Mouse (Mus musculus) left cerebral cortex, adult 11 months (tissue): Measurements from ENCODE around the gene Cenpa.

Source experiments
- DNase-seq: peaks from one replicate; pipeline ENCODE4 v3.0.0; 2022; ENCODE audit warnings: low spot score

Gene Cenpa

DNA sequence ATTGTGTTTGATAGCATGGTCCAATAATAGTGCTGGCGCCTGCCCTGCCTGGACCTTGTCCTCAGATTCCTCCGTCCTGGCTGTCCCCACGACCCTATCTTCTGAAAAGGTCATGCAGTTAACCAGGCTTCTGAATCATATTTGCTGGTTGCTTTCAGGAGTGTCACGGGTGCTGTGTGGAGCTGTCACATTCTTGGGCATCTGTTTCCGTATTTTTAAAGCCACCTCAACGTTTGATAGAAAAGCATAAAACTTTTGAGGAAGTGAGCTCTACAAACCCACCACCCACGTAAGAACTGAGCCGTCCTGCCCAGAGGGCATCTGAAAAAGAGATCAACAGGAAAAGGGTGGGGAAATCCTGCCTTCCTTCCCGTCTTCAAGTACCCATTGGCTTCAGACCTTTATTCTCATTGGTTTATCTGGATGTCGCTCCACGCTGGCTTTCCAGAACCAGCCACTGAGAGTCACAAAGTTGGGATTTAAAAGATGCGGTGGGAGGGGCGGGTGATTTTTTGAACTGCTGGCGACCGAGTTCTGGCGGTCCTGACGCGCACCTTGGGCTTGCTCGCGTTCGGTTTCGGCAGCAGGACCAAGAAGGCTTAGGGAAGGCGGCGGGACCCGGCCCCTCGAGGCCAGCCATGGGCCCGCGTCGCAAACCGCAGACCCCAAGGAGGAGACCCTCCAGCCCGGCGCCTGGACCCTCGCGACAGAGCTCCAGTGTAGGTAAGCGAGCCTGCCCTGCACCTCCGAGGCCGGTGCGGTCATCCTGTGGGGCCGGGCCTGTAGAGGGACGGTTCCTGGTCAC lies at the start of gene Cenpa:
TSS of gene Cenpa (plus strand) at position 387 of the 805 bp plus-strand sequence.
- peak; percentile 92 for DNase-seq

GRCm38 (mm10) chr5:30617357-30617756 lies 49.2 kb upstream of the Cenpa start:
- DNase-seq = no peak

- no peak for DNase-seq
These were observed 48.7 kb upstream of the Cenpa start for GRCm38 (mm10) chr5:30617851-30618250.

- no peak for DNase-seq
These were observed 48.1 kb upstream of the Cenpa start for GRCm38 (mm10) chr5:30618376-30619003.

- no peak for DNase-seq
These were observed 47.4 kb upstream of the Cenpa start for GRCm38 (mm10) chr5:30619211-30619610.

DNA sequence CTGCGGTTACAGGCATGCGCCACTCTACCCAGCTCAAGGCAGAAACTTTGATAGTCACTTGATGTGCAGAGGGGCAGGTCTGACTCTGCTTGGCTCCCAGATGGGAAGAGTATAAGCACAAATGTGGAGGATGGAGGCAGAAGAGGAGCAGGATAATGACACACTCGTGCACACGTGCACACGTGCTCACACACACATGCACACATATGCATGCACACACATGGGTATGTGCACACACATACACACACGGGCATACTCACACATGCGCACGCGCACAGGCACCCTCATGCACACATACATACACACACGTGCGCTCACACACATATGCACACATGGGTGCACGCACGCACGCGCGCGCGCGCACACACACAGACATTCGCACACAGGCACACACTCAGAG lies 46.0 kb upstream of the Cenpa start:
- DNase-seq = no peak

DNA sequence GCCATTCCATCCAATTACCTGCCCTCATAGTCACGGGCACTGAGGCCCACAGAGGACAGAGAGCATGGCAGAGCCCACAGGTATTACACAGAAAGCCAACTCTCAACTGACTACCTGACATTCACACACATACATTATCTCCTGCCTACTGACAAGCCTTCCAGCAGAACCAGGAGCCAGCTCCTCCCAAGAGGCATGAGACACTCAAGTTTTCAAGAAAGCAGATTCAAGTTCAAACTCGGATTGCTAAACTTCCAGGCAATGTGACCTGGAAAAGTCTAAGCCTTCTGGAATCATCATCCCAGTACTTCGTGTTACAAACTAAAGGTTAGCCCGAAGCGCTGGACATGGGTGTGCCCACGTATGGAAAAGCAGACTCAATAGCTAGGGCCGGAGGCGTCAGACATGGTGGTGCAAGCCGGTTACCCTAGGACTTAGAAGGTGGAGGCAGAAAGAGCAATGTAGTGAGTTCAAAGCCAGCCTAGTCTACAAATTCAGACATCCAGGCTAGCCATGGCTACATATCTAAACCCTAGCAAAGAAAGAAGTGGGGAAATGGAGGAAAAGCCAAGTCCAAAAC lies 45.3 kb upstream of the Cenpa start:
- DNase-seq = no peak

DNA sequence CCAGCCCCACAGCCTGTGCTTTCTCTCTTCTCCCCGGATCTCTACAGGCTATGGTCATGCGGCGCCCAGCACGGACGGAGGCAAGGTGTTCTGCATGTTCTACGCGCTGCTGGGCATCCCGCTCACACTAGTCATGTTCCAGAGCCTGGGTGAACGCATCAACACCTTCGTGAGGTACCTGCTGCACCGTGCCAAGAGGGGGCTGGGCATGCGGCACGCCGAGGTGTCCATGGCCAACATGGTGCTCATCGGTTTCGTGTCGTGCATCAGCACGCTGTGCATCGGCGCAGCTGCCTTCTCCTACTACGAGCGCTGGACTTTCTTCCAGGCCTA lies 44.8 kb upstream of the Cenpa start:
- no peak for DNase-seq

DNA sequence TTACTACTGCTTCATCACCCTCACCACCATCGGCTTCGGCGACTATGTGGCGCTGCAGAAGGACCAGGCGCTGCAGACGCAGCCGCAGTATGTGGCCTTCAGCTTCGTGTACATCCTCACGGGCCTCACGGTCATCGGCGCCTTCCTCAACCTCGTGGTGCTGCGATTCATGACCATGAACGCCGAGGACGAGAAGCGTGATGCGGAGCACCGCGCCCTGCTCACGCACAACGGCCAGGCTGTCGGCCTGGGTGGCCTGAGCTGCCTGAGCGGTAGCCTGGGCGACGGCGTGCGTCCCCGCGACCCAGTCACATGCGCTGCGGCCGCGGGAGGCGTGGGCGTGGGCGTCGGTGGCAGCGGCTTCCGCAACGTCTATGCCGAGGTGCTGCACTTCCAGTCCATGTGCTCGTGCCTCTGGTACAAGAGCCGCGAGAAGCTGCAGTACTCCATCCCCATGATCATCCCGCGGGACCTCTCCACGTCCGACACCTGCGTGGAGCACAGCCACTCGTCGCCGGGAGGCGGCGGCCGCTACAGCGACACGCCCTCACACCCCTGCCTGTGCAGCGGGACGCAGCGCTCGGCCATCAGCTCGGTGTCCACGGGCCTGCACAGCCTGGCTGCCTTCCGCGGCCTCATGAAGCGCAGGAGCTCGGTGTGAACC lies 44.3 kb upstream of the Cenpa start:
- no peak for DNase-seq

GRCm38 (mm10) chr5:30622841-30623185 lies 43.8 kb upstream of the Cenpa start:
- DNase-seq = no peak

DNA sequence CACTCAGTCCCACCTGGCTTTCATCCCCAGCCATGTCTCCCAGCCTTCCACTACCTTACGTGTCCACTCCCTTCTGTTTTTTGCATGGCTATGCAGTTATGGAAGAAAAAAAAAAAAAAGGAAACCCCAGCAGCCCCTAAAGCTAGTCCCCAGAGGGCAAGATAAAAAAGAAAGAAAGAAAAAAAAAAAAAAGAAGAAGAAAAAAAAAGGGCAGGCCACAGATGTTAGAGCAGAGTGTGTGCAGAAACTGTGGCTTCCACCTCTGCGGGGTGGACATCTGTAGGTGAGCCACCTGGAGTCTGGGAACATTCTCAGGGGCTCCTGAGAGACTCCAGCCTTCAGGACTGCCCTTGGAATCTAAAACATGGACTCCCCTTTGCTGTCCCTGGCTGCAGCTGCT lies 43.2 kb upstream of the Cenpa start:
- no peak for DNase-seq

- DNase-seq = no peak
These were observed 42.3 kb upstream of the Cenpa start for GRCm38 (mm10) chr5:30624311-30624710.

GRCm38 (mm10) chr5:30624908-30625307 lies 41.7 kb upstream of the Cenpa start:
- no peak for DNase-seq

DNA sequence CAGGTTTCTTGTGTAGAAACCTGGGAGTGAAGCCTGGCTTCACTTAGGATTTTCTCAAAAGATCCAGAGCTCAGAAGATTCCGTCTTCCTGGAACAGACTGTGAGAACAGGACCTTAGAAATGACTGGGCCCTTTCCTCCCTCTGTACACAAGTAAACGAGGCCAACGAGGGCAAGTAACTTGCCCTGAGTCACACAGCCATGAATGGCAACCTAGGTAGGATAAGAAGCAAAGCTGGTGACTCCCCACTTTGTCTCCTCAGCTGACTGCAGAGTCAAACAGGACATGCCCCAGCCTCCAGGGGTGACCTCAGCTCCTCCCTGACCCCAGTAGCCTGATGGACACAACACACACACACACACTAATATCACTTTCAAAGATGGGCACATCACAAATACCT lies 41.2 kb upstream of the Cenpa start:
- DNase-seq = no peak

- no peak for DNase-seq
These were observed 40.1 kb upstream of the Cenpa start for GRCm38 (mm10) chr5:30626331-30627105.

DNA sequence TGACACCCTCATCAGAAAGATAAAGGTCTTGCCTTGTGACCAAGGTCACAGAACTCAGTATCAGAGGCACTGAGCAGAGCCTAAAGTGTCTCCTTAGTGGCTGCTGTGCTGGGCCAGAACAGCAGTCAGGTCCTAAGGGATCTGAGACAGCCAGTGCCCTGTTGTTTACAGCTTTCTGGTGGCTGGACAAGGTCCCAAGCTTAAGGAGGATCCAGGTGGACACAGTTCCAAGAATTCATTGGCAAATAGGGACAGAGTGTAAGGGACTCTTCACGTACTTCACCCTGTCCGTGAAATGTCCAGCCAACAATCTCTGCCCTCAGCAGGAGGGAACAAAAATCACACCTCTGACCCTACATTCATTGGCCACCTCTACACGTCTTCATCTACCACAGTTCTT lies 38.1 kb upstream of the Cenpa start:
- no peak for DNase-seq

DNA sequence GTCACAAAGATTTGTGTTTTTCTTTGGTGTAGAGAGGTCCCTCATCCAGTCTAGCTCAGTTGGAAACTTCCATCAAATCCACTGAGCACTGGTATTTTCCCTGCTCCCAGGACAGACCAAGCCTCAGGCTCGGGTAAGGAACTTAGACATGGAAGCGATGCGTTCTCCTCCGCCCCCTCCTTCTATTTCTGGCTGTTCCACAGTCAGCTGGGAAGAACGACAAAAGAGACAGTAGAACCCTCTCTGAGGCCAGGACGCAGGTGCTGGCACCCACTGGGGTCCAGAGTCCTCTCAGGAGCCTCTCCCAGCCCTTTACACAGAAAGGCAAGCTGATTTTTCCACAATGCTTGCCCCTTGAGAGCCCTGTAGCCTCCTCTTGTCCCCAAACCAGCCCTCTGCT lies 36.2 kb upstream of the Cenpa start:
- DNase-seq = no peak

- DNase-seq = no peak
These were observed 34.4 kb upstream of the Cenpa start for GRCm38 (mm10) chr5:30632134-30632533.

GRCm38 (mm10) chr5:30636994-30637393 lies 29.6 kb upstream of the Cenpa start:
- DNase-seq = no peak

GRCm38 (mm10) chr5:30638041-30638440 lies 28.5 kb upstream of the Cenpa start:
- peak; percentile 64 for DNase-seq

- DNase-seq = peak; percentile 37
These were observed 22.9 kb upstream of the Cenpa start for GRCm38 (mm10) chr5:30643477-30644179.

- DNase-seq = no peak
These were observed 20.5 kb upstream of the Cenpa start for GRCm38 (mm10) chr5:30646036-30646435.
